Mouse (Mus musculus) spleen, embryonic (tissue): Measurements from ENCODE around the gene Tlx2.

Experiments
- CTCF ChIA-PET: fragments of 350-600 bp; sonication (Branson Sonifier 250); formaldehyde crosslinking; loops from one replicate; lab custom pipeline; 2022; lab: Charles Lee

The Tlx2 gene

DNA sequence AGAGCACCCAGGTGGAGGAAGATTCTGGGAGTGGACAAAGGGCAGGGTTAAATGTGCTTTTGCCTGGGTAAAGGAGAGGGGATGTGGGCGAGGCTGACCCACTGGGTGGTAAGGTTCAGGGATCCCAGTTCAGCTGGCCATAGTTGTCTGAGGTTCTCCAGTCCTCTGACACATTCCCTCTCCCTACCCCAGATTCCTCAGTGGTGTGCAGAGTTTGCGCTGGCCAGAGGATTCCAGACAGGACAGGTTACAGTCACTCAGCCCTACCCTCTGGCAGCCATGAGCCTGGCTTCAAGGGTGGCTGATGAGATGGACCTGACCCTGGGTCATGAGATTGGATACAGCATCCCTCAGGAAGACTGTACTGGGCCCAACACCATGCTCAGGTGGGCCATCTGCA, 11.4 kb downstream of the Tlx2 start:
- CTCF ChIA-PET = interaction anchor here (0.6 kb wide), 1 partner anchor 58 kb away, joined by 4 read pairs; no protein-coding TSS in a partner anchor

DNA sequence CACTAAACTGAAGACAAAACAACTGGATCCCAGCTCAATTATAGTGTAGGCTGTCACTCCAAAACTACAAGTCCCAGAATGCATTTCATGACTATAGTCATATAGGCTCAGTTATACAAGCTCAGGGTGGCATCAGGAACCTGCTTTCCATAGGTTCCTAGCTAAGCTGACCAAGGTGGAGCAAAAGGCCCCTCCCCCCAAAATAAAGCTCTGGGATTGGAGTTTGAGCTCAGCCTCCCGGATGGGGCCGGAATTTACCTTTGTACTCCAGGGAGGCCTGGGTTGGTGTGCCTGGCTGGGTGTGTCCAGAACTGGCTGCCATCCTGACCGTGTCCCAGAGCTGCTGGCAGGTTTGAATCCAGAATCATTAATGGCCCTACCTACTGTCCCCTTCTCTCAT, 12.3 kb downstream of the Tlx2 start, which contains the start of gene Dqx1:
Dqx1 (plus strand) TSS at position 55 of the 400 bp plus-strand sequence.
- CTCF ChIA-PET = interaction anchor here (0.5 kb wide), 1 partner anchor 179 kb away, joined by 7 read pairs; no protein-coding TSS in a partner anchor

DNA sequence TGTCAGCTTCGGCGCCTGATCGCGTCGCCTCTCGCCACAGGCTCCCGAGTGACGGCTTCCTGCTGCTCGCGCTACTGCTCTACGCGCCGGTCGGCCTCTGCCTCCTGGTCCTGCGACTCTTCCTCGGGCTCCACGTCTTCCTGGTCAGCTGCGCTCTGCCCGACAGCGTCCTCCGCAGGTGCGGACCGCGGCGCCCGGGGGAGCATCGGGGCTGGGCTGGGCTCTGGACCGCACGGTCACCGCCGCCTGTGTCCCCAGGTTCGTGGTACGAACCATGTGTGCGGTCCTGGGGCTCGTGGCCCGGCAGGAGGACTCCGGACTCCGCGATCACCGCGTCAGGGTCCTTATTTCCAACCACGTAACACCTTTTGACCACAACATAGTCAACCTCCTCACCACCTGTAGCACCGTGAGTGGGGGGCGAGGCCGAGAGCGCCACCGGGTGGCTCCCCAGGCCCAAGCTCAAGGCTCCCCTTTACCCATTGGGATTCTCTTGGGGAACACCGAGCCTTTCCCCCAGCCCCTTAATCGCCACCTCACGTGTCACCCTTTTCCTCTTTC, 15.1 kb downstream of the Tlx2 start, which contains the start of gene Htra2:
Htra2 (minus strand) TSS at position 403 of the 561 bp plus-strand sequence.
- CTCF ChIA-PET = interaction anchor here (0.6 to 2.0 kb wide), 3 partner anchors 23 to 58 kb away, joined by 4 to 7 read pairs (median 6); no protein-coding TSS in a partner anchor

DNA sequence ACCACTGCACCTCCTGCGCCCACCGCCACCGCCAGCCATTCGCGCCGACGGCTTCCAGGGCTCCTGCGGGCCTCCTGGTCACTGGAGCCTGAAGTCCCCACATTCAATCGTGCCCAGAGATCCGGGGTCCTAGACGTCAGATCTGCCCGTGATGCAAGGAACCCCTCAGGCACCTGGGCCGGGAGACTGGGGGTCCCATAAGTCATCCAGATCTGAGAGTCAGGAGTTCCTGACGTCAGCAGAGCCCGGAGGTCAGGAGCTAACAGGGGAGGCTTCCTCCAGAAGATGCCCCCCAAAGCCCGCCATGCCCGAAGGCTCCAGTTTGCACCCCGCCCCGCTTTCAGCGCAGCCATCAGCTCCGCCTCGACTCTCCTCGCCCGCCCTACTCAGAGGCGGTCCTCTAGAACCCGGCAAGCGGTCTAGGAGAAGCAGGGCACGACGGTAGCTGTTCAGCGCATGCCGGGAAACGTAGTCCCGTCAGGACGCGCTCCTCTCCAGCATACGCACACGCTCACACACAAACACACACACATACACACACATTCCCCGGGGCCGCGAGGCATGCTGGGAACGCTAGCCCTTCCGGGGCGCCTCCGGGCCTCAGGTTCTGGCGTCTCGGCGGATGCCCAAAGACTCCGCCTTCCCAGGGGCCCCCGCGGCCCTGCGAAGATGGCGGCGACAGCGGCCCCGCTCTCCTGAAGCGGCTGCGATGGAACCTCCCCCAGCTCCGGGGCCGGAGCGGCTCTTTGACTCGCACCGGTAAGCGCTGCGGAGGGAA, 15.8 kb downstream of the Tlx2 start, which contains the start of gene Aup1:
Aup1 (plus strand) TSS at position 448 of the 778 bp plus-strand sequence.
- CTCF ChIA-PET = interaction anchor here (0.5 to 2.0 kb wide), 3 partner anchors 15 to 58 kb away, joined by 4 to 7 read pairs (median 6); no protein-coding TSS in a partner anchor

DNA sequence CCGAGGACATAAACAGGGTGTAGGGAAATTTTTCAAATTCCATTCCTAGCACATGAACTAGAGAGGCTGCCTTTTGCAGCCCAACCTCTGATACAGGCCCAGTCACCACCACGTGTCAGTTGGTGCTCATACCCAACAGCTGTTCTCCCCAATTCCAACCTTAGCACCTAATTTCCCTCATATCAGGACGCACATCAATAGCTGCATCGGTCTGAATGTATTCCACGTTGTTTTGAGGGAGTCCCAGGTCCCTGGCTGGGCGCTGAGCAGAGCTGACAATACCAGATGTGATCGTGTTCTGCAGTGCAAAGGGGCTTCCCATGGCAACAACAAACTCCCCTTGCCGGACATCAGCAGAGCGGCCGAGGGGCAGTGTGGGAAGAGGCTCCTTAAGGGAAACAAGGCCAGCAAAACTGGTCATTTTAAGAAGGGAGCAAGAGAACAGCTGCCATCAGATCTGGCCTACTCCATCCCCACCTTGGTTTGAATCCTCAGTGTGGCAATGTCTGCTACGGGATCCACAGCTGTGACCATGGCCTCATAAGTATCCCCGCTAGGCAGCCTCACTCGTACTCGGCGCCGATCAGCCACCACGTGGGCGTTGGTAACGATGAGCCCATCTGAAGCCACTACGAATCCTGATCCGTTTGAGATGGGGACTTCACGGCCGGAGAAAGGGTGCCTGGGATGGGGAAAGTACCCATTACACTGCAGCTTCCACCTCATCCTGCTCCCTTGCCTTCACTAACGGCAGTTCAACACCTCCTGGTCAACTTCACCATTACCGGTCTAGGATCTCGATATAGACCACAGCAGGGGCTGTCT, 16.7 kb downstream of the Tlx2 start:
- CTCF ChIA-PET = interaction anchor here (0.5 to 2.0 kb wide), 4 partner anchors 12 to 218 kb away, joined by 3 to 7 read pairs (median 4); no protein-coding TSS in a partner anchor

DNA sequence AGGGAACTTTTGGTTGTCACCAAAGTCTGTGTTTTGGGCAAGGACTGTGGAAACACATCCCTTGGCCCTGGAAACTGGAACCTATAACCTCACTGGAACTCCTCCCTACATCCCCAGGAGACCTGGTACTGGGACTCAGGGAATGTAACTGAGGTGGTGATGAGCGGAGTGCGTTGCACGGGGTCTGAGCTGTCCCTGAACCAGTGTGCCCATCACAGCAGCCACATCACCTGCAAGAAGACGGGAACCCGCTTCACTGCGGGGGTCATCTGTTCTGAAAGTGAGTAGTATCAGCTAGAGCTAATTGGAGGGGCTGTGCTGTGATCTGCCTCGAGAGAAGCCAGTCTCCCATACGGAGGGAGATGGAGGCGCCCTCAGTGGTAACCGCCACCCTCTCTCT, 20.7 kb downstream of the Tlx2 start:
- CTCF ChIA-PET = interaction anchor here (0.9 kb wide), 1 partner anchor 72 kb away, joined by 3 read pairs; the partner anchor contains the start of gene Wbp1

DNA sequence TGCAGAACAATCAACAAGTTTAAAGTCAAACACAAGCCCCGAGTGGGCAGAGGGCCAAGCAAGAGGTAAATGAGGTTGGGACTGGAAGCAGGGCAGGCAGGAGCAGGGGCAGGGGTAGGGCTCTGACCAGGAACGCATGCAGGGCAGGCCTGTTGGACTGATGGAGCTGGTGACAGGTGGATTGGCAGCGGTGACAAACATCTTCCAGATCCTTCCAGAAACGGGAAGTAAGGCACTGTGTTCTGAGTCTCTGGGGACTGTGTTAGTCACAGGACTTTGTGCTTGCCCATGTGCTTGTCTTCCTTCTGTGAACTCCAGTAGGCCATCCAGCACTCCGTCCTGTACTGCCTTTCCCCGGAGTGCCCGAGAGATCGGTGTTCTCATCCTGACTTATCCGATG, 25.4 kb downstream of the Tlx2 start:
- CTCF ChIA-PET = no interaction called here

DNA sequence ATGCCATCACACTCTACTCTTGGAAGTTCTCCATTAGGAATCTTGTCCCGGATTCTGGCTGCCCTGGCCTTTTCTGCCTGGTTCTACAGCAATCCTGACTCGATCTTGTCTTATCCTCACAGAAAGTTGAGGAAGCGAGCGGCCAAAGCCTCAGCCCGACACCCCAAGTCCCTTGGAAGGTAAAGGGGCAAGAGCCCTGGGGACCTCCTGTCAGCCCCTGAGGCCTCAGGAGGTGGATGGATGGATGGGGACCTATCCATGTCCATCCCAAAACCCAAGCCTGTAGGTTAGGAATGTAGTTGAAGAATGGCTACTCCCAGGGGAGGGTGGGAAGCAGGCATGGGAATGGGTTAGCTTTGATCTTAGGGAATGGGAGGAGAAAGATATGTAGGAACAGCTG, 26.1 kb downstream of the Tlx2 start:
- CTCF ChIA-PET = no interaction called here

DNA sequence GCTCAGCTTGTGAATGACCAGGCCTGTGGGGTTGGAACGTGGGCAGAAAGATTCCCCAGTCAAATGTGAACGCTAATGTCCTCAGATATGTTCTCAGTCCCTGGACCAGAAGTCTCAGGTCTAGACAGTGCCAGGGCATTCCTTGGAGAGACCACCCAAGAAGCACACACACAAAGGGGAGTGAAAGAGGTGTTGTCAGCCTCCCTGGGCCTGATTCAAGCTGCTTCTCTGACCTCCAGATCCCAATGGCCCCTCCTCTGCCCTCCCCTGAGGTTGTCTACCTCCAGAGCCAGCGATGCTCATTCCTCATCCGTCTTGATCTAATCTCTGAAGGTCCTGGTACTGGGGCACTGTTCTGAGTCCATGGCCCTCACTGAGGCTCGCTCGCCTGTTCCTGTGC, 26.5 kb downstream of the Tlx2 start:
- CTCF ChIA-PET = no interaction called here

DNA sequence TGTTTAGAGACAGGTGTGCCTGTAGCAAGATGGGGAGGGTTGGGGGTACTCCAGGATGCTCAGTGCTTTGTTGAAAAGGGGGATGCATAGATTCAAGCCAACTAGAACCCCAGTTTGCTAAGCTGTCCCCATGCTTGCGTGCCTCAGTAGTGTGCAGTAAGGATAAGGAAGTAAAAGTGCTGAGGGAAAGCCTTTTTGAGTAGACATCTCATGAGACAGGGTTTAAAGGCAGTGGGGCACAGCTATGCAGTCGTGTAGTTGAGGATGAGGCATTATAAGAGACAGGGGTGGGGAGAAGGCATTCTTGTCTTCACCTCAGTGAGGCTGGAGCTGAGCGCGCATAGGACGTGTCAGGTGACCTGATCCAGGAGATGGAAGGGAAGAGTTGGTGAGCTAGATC, 29.5 kb downstream of the Tlx2 start:
- CTCF ChIA-PET = interaction anchor here (0.6 to 1.0 kb wide), 2 partner anchors 11 to 12 kb away, joined by 3 to 6 read pairs; no protein-coding TSS in a partner anchor

DNA sequence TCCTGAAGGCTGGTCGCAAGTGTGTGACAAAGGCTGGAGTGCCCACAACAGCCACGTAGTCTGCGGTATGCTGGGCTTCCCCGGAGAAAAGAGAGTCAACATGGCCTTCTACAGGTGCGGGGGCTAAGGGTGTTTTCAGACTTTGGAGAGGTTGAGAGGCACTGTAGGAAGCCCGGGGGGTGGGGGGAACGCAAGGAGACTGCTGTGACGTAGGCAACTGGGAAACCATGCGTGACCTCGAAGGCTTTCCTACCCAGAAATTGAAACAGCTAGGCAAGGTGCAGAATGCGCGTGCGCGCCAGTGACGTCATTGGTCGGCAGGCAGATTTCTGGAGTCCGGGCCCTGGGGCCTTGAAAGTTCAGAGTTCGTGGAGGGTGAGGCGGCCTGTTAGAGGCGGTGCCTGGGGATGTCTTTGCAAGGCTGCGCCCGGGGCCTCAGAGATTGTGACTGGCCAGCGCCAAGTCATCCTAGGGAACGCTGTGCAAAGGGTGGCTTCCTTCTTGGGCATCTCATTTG, 31.5 kb downstream of the Tlx2 start:
- CTCF ChIA-PET = interaction anchor here (0.7 to 1.1 kb wide), 2 partner anchors 41 to 900 kb away, joined by 3 to 9 read pairs; no protein-coding TSS in a partner anchor

DNA sequence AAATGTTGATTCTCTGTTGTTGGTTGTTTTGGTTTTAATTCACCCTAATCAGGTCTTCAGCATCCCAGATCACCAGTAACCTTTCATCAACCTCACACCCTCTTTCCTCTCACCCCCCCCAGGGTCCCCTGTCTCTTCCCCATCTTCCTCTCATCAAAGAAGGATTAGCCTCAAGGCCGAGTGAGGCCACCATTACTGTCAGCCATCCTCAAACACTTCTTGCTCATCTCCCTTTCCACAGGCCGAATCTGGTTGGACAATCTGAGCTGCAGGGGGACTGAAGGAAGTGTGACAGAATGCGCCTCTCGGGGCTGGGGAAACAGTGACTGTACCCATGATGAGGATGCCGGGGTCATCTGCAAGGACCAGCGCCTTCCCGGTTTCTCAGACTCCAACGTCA, 32.9 kb downstream of the Tlx2 start:
- CTCF ChIA-PET = no interaction called here

DNA sequence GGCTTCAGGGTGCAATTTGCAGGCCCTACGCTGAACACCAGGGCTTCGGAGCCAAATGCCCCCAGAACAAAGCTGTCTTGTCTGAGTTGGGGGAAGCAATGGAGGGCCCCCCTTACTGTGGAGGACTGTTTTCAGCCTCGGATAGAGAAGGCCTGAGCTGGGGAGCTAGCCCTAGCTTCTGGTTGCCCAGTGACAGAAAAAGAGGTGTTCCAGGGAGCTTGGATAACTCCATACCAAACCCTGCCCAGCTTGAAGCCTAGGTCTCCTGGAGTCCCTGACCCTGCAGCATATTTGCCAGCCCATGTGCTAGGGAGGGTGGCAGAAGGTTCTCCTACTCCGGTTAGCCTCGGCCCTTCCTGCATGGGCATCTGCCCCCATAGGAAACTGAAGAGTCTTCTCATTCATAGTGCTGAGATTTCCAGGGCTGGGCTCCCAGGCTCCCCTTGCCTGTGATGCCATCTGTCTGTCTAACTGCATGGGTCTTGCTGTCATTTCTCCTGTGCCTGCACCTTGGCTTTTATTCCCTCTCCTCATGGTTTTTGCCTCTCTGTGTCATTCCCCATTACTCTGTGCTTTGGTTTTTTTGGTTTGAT, 35.5 kb downstream of the Tlx2 start:
- CTCF ChIA-PET = no interaction called here

DNA sequence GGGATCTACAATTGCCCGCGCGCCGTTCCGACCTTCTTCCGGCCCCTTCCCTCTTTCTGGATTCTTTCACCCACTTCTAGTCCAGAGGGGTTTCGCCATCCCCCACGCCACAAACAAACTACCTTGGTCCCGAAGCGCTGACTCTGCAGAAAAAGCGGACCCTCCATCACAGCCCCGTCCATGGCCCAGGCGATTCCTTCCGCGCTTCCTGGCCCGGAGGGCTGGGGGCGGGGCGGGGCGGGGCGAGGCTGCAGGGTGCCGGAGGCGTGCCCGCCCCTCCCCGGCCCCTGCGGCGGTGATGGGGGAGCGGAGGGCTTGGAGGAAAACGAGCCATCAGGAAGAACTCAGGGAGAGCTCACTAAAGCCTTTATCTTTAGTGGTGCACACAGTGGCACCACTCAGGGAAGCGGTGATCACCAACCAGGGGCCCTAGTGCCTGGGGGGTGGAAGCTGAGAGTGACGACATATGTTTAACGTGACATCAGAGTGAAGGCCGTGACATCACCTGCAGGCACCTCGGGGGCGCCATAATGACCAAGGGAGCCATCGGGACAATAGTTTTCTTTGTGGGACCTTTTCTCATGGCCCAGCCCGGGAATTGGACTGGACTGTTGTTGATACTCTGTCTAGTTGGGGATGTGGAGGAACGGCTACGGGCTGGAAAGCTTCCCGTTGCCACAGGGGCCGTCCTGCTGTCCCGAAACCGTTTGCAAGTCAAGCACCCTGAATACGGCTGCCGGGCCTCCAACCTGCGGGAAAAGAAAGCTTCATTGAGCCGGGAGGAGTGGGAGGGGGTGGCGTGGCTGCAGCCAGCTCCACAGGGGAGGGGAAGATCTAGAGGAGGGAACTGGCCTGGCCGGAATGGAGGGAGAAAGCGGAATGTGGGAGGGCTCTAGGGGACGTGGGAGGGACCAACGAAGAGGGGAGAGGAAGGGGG, 36.6 kb downstream of the Tlx2 start, which contains the start of the genes Dok1 and Loxl3:
Dok1 (minus strand) TSS at position 223 of the 937 bp plus-strand sequence.
Loxl3 (plus strand) TSS at position 925 of the 937 bp plus-strand sequence.
- CTCF ChIA-PET = interaction anchor here (0.6 kb wide), 1 partner anchor 61 kb away, joined by 5 read pairs; no protein-coding TSS in a partner anchor

DNA sequence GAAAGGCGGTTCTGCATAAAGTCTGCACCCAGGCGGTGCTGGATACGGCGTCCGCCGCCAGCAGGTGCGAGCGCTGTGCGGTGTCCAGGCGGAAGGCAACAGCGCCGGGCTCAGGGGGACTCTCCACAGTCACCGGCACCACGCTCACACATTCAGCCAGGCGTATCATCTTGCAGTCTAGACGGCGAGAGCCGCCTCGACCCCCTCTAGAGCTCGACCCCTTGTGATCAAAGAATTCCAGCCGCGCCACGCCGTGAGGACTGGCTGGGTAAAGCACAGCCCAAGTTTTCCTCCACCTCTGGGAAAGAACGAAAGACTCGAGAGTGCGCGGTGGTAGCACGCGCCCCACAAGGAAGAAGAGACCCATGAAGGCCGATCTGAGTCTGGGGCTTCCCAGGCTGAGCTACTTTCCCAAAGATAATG, 37.3 kb downstream of the Tlx2 start:
- CTCF ChIA-PET = interaction anchor here (0.6 kb wide), 1 partner anchor 93 kb away, joined by 9 read pairs; no protein-coding TSS in a partner anchor

DNA sequence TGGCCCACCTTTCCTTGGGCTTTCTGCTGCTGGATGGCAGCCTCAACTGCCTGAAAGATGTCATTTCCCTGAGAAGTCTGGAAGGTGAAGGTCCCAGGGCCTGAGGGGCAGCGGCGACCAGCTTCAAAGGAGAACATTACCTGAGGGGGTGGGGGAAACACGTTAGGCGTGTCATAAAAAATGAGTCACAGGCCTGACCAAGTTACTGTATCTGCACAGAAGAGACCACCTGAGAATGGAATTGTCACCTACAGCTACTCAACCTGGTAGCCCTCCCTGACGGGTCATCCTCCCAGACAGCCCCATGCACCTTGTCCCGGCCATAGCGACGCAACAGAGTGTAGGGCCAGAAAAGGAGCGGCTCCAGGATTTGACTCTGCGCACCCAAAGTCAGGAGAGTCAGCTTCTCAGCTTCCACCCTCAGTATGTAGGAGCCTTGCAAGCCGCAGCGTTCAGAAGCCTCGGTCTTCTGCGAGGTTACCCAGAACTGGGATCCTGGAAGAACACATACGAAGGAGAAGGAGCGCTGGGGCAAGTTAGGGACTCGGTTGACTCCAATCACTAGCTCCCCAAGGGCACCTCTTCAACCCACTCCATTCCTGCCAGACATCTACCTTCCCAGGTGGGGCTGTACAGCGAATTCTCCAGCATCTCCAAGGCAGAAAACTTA, 38.0 kb downstream of the Tlx2 start:
- CTCF ChIA-PET = interaction anchor here (0.6 to 1.5 kb wide), 3 partner anchors 10 to 174 kb away, joined by 3 to 9 read pairs (median 4); no protein-coding TSS in a partner anchor

DNA sequence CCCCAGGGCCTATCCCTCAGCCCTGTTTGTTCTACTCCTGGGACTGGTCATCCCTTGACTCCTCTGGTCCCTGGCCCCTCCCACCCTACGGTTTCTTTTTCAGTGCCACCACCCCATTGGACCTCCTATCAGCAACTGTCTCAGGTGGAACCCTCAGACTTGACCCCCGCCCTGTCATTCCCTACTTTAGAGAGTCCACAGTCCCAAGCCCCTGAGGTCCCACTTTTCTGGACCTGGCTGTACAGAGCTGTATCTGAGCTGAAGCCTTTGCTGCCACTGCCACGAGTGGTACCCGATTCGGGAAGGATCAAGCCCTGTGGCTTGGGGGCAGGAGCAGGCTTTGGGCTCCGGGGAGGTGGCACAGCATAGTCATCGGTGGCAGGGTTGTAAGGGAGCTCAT, 39.0 kb downstream of the Tlx2 start:
- CTCF ChIA-PET = interaction anchor here (1.5 kb wide), 1 partner anchor 9 kb away, joined by 4 read pairs; no protein-coding TSS in a partner anchor

DNA sequence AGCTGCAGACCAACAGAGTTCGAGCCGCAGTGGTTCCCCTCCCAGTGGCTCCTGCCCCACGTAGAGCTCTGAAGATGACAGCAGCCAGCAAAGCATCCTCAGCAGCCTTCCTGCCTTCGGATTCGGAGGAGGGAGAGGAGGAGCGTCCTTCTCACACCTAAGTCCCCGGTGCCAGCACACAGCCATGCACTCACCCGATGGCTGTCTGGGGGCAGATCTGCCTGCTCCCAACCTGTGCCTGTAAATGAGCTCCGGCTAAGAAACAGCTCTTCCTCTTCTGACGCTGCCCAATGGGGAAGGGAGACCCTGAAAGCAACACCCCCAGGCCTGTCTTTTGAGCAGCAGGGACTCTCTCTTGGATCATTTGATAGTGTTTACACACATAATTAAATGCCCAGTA, 40.3 kb downstream of the Tlx2 start:
- CTCF ChIA-PET = no interaction called here
